Mouse (Mus musculus) bone marrow macrophage, adult 2 months (primary cell): Measurements from ENCODE around the gene Grap.

Experiments used
- CTCF ChIP-seq: IDR thresholded peaks from 2 replicates; pipeline ENCODE4 v1.5.1; 2012; ENCODE audit warnings: low read depth, mild to moderate bottlenecking, low read length, moderate library complexity
- POLR2A ChIP-seq: IDR thresholded peaks from 2 replicates; pipeline ENCODE4 v1.6.1; 2012; ENCODE audit warnings: mild to moderate bottlenecking, low read depth, low read length, borderline replicate concordance

GRCm38 (mm10) chr11:61657432-61657831, 4.4 kb downstream of the Grap start:
- TF ChIP-seq POLR2A (no peak), CTCF (no peak)
